Mouse (Mus musculus): ENCODE measurements around the gene Crbn.

Gene Crbn

DNA sequence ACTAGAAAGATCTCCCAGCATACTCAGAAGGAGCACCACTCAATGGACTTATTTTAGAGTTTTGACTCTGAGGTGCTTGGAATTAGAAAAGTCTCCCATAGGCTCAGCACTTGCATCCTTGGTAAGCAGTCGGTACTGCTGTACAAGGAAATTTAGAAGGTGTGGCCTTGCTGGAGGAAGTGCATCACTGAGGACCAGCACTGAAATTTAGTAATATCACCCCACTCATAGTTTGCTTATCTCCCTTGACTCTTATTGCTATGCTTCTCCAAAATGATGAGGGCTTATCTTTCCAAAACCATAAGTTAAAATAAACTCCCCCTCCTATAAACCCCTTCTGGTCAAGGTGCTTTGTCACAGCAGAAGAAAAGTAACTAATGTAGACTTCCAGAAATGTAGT, 38.4 kb downstream of the Crbn start:
- DNase-seq (ENCODE audit: low spot score in 2 of 2), result no peak

DNA sequence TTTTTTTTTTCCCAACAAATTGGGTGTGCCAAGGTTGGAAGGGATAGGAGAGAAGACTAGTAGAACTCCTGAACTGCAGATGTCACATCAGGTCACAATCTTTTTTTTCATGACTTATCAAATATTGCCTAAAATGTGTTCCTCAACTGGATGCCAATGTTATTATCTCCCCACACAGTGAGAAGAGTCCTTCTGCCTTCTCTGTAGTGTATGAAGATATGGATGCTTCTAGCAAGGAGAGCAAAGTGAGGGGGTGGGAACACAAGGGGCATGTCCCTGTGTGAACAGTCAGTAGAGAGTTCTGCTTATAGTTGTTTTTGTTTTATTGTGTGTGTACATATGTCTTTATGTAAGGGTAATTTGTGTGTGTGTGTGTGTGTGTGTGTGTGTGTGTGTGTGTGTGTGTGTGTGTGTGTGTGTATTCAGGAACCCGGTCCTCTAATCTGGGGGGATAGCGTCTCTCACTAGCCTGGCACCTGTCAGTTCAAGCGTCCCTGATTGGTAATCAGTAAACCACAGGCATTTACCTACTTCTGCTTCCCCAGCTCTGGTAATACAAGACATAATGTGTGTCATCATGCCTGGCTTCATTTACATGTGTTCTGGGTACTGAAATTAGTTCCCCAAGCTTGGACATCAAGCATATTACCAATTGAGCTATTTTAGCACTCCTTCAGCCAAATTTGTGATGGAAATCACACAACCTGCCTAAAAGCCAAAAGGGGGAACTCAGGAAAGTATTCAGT, 39.2 kb downstream of the Crbn start:
- no peak for DNase-seq (ENCODE audit: low spot score in 2 of 2)

DNA sequence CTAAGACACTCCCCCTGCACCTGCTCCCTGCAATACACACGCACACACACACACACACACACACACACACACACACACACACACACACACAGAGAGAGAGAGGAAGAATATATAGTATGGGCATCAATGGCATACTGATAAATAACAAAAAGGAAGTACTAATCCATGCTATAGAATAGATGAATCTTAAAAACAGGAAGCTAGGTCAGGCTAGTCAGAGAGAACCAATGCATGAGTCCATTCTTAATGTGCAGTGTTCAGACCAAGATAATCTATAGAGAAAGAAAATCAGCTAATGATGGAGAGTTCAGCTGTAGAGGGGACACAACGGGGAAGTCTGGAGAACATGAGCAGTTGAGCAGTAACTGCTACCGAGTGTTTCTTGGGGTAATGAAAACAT, 41.6 kb downstream of the Crbn start:
- DNase-seq (ENCODE audit: low spot score in 2 of 2), result no peak

DNA sequence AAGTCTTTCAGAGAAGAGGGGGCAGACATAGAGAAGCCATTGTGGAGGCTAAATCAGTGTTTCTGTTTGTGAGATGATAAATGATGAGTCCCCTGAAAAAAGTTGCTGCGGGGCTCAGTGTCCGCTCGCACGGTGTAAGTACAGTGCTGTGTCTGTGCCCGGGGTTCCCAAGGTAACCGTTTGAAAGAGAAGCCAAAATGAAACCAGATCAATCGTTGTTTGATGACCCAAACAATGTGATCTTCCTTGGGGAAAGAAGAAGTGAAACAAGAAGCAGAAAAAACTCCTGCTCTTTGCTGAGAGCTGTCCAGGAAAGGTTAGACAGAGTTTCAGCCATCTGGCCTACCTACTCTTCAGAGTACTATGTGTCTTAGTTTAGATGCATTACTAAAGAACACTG, 49.6 kb downstream of the Crbn start:
- no peak for DNase-seq (ENCODE audit: low spot score in 2 of 2)

DNA sequence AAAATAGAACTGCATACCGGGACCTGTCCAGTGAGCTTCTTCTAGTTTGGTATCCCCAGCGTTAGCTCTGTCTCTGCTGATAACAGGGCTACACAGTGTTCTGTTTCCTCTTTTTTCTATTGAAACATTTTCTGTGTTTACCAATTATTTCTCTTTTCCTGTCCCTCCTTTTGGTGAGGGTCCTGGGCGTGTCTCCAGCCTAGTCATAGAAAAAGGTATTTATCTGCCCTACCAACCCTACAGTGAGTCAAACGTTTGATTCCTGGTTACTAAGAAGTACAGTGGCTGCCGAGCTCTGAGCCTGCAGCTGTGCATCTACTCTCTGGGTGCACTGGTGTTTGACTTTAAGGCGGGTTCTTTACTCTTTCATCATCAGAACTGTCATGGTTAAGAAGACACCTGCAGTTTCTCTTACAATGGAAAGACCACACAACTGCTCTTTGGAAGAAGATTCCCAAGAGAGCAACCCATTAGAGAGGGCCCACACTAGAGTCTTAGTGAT, 50.9 kb downstream of the Crbn start, which contains the start of gene Il5ra:
TSS of gene Il5ra (minus strand) at position 151 of the 502 bp plus-strand sequence.
- no peak for DNase-seq (ENCODE audit: low spot score in 2 of 2)

DNA sequence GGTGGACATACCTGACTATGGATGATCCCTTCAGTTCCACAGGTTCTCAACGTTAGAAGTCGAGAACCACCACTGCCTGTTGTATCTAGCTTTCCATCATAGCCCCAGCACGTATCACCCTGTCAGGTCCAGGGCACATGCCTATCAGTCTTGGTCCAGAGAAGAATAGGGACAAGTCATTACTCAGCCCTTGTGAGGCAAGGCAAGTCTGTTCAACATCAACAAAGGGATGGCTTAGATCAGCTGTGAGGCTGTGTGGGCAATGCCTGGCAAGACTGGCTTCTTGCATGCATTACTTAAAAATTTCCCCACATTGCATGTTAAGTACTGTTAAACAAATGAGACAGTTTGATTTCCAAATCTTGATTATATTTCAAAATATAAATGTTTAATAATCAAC, 52.1 kb downstream of the Crbn start:
- DNase-seq (ENCODE audit: low spot score in 2 of 2), result no peak

DNA sequence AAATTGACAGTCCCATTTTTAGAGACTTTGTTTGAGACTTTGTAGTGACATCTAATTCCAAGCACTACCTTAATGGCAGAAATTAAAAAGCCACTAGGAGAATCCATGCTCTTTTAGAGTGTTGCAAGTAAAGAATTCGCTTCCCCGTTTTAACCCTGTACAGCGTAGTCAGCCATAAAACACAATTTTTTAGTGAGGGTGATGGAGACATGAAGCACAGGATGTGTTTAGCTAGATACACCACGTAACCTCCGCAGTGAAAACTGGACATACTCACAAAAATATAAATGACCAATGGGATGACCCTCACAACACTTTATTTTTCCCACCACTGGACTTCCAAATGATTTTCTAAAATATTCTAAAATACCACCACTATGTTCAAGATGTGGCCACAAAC, 52.6 kb downstream of the Crbn start:
- DNase-seq (ENCODE audit: low spot score in 2 of 2), result no peak

DNA sequence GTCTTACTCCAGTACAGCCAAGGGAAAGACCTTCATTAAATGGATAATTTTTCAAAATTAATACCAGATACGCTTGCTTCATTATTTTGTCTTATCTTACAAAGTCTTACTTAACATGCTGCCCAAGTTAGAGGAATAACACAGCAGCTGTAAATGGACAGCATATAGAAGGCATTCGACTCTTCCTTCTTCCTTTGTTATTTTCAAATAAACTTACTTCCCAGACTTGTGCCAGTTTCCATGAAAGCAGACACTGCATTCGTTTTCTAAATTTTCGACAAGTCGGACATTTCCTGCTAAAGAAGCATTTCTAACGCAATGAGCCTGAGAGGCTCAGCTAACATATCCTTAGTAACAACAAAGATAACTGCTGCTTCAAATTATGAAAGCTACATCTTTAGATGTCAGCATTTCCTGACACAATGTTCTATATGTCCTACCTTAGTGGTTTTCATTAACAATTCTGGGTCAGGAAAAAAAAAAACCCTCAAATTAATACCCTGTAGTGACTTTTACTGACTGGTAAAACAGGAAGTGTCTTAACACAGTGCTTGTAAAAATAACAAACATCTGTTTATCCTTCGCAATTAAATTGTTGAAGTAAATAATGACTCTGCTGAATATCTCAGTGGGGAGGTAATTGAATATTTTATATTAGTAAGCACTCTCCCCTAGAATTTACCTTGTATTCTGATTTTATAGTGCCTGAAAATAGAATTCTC, 54.0 kb downstream of the Crbn start:
- DNase-seq (ENCODE audit: low spot score in 2 of 2), result no peak

DNA sequence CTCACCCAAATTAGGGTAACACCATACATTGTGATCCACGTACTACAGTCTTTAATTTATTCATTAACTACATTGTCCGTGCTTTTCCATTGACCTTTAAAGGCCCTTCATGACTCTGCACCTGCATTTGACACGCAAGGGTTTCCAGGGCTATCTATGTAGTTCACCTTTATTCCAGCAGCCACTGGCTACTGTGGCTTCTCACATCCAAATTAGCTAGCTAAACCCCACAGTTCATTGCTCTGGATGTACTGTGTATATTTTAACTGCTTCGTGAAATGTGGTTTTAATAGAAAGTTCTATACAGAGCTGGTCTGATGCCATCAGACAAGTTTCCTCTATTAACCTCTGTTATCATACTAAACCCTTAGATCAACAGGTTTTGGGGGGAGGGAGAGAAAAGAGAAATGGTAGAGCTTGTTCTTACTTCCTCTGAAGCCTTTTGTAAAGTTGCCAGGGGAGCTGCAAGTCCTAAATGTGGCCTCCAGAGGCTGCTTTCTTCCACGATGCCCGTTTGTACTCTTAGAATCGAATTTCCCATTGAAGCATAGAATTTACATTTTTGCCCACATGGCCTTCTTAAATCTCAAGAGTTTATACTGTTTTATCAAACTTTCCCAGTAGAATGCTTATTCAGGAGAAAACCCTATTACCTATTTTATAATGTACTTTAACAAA, 56.2 kb downstream of the Crbn start:
- no peak for DNase-seq (ENCODE audit: low spot score in 2 of 2)

DNA sequence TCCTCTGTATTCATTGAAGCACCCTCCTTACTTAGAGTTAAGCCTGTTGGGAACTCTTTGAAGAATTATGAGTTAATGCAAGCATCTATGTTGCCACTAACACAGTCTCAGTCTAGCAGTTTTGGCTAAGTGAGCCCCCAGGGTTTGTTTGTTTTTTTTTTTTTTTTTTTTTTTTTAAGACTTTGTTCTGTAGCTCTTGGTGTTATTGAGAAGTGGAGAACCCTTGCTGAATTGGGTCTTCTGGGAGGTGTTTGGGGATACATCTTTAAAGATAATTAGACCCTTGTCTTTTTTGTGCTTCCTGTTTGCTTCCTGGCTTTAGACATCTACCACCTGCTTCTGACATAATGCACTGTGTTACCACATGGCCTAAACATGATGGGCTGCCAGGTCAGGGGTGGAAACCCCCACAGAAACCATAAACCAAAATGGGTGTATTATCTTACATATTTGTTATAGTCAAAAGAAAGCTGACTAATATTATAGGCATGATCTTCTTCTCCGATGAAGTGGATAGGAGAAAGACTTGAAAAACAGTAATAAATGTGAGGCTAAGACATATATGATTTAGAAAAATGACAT, 59.5 kb downstream of the Crbn start:
- no peak for DNase-seq (ENCODE audit: low spot score in 2 of 2)

DNA sequence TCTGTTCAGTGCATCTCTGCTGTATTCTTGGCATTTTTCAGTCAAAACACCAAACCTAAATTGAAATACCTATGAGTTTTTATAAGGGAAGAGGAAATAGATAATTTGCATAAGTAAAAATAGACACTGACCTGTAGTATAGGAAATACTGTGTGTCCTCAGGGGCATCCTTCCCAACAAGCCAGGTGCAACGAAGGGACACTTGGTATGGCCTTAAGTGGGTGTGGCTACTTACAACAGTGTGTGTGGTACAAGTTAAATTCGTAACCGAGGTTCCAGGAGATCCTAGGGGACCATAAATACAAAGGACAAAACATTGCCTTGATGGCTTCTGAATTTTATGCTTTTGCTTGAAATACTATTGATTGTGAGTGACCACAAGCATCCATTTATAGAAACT, 61.6 kb downstream of the Crbn start:
- no peak for DNase-seq (ENCODE audit: low spot score in 2 of 2)

DNA sequence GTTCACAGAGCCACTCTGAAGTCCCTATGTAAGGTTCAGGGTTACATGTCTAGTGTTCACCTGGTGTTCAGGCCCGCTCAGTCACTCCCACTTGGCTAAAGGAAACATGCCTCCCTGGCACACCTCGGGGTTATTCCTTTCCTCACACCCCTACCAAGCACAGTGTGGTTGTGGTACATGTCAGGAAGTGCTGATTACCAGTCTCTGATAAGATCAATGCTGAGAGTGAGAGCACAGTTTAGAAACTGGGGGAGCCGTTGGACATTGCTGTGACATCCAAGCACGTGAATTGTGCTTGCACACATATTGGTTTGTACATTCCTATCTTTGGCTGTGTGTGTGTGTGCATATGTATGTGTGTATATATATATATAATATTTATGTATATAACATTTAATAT, 67.3 kb downstream of the Crbn start:
- no peak for DNase-seq (ENCODE audit: low spot score in 2 of 2)
